Mouse (Mus musculus): ENCODE measurements around the gene A730046J19Rik. TPM values are rescaled to one million over a fixed set of nuclear protein-coding genes. Genes with fewer than 3 reads are reported as not detected.

A730046J19Rik gene
- polyA plus RNA-seq (2014; fragmentation: Nextera tagmentation; extraction: Ambion mirVana), result 3.1 and 4.8 TPM in 2 replicates

DNA sequence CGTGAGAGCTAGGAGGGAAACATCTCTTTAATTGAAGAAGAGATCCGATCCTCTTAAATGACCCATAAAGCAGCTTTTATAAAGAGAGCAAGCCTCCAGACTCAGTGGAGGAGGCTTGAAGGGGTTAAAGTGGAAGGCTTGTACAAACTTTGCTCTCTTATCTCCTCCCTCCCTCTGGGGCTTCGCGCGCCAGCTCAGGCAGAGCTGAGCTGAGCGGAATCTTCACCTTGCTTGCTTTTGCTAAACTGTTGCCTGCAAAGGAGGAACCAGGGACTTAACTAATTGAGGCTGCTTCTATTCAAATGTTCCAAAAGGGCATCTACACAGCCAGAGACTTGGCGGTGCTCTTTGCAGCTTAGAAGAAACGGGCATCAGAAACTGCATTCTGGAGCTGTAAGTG lies at the start of gene A730046J19Rik:
Gene A730046J19Rik, plus strand, starts transcription at position 173 of the 400 bp plus-strand sequence.
- Histone ChIP-seq H3K27ac (ENCODE audit: low read depth, low read length) (no peak within 1 kb of the TSS), H3K9ac (ENCODE audit: low read length) (0 out of 2 replicates have a peak within 1 kb of the TSS, but pooled peaks have one; percentile 4), H3K36me3 (ENCODE audit: control insufficient read depth, insufficient read depth, low read length) (no peaks in the 10 kb centered on the region), H3K4me2 (ENCODE audit: low read depth) (no peak within 1 kb of the TSS), H3K9me3 (ENCODE audit: control insufficient read depth, low read length) (no peaks in the 10 kb centered on the region), H3K27me3 (ENCODE audit: control insufficient read depth, insufficient read depth, low read length) (no peaks in the 10 kb centered on the region; the same call in 1 of the 2 replicates), H3K4me3 (ENCODE audit: low read depth, low read length) (no peak within 1 kb of the TSS), H3K4me1 (ENCODE audit: control insufficient read depth, insufficient read depth, low read length) (no peaks in the 10 kb centered on the region)
- ATAC-seq (ENCODE audit: insufficient read depth, low FRiP score, low TSS enrichment), result no peak
- WGBS, result 22% methylated on average over 8 of the region's 8 CpGs
- DNase-seq (ENCODE audit: low spot score), result no peak

DNA sequence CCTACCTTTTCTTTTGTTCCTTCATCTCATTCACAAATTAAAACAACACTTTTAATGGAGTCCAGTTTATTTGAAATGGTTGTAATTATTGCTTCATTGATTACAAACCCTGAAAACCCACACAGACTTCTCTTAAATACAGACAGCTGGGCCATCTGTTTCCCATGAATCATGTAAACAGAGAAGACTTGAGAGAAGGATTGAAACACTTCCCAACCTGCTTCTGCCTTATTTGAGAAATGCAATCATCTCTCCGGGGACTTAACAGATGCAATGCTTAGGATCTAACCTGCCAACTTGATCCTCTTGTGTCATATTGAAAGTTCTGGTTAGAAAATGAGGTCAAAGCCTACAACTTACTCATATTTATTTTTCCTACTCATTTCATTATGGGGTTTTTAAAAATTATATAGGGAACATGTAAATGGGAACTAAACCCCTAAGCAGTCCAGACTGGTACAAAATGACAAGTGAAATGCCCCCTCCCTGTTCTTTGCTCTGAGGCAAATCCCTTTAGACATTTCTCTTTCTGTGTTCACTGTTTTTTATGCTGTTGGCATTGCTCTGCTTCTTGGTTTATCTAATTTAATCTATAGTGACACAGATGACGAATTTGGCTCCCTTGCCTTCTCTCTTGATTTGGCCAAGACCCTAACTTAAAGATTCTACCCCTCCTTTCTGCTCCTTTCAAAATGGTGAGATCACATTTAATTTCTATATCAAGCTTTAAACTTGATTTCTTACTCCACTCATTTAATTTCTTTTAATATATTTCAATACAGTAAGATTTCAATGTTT lies 48.7 kb upstream of the A730046J19Rik start:
- no peak overlapping the region for H3K27ac ChIP-seq (ENCODE audit: low read depth, low read length)
- no peak overlapping the region for H3K4me2 ChIP-seq (ENCODE audit: low read depth)
- no peaks in the 10 kb centered on the region for H3K36me3 ChIP-seq (ENCODE audit: control insufficient read depth, insufficient read depth, low read length)
- no peak overlapping the region for H3K9ac ChIP-seq (ENCODE audit: low read length)
- no peaks in the 10 kb centered on the region for H3K4me1 ChIP-seq (ENCODE audit: control insufficient read depth, insufficient read depth, low read length)
- 68% methylated on average over 2 of the region's 2 CpGs for WGBS
- ATAC-seq (ENCODE audit: insufficient read depth, low FRiP score, low TSS enrichment), result no peak
- no peaks in the 10 kb centered on the region for H3K9me3 ChIP-seq (ENCODE audit: control insufficient read depth, low read length)
- DNase-seq (ENCODE audit: low spot score), result no peak
- no peaks in the 10 kb centered on the region for H3K27me3 ChIP-seq (ENCODE audit: control insufficient read depth, insufficient read depth, low read length)
- no peak overlapping the region for H3K4me3 ChIP-seq (ENCODE audit: low read depth, low read length)

DNA sequence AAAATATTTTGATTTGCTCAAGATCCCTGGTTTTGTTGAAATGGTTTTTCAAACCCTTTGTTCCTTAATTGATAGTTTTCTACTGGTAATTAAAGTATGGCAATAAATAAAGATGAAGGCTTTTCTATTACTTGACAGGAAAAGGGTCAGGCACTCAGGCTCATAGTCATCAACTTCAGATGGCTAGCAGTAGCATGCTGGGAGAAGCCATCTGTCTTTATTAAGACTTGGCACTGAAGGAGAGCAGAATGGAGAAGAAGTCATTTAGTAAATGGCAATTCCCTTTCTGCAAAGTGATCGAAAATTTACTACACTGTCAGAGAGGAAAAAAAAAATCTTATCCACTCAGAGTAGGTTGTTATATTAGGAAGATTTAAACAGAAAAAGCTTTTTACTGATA lies 17.2 kb upstream of the A730046J19Rik start:
- Histone ChIP-seq H3K9ac (ENCODE audit: low read length) (no peak overlapping the region), H3K4me2 (ENCODE audit: low read depth) (no peak overlapping the region), H3K36me3 (ENCODE audit: control insufficient read depth, insufficient read depth, low read length) (no peaks in the 10 kb centered on the region), H3K9me3 (ENCODE audit: control insufficient read depth, low read length) (no peaks in the 10 kb centered on the region), H3K4me3 (ENCODE audit: low read depth, low read length) (no peak overlapping the region), H3K27ac (ENCODE audit: low read depth, low read length) (no peak overlapping the region), H3K27me3 (ENCODE audit: control insufficient read depth, insufficient read depth, low read length) (no peaks in the 10 kb centered on the region), H3K4me1 (ENCODE audit: control insufficient read depth, insufficient read depth, low read length) (no peaks in the 10 kb centered on the region)
- DNase-seq (ENCODE audit: low spot score) (no peak), ATAC-seq (ENCODE audit: insufficient read depth, low FRiP score, low TSS enrichment) (no peak)
- WGBS, result 39% methylated on average over 1 of the region's 1 CpGs

DNA sequence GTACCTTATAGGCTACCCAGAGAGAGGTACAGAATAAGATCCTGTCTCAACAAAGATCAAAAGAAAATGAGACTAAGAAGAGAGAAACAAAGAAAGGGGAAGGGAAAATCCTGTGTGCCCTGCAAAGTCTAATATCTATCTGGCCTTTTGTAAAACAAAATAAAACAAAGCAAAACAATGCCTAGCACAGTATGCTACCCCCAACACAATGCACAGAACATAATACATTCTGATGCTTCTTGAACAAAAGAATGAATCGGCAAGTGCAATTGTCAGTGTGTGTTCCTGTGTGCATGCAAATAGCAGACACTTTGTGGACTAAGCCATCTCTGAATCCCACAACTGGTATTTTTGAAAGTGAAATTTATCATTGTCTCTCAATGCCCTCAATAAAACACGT lies 3.5 kb upstream of the A730046J19Rik start:
- Histone ChIP-seq H3K36me3 (ENCODE audit: control insufficient read depth, insufficient read depth, low read length) (no peaks in the 10 kb centered on the region), H3K4me2 (ENCODE audit: low read depth) (no peak overlapping the region), H3K27ac (ENCODE audit: low read depth, low read length) (no peak overlapping the region), H3K4me1 (ENCODE audit: control insufficient read depth, insufficient read depth, low read length) (no peaks in the 10 kb centered on the region), H3K9me3 (ENCODE audit: control insufficient read depth, low read length) (no peaks in the 10 kb centered on the region), H3K4me3 (ENCODE audit: low read depth, low read length) (no peak overlapping the region), H3K9ac (ENCODE audit: low read length) (no peak overlapping the region), H3K27me3 (ENCODE audit: control insufficient read depth, insufficient read depth, low read length) (no peaks in the 10 kb centered on the region; the same call in 1 of the 2 replicates)
- WGBS, result 63% methylated on average over 2 of the region's 2 CpGs
- ATAC-seq (ENCODE audit: insufficient read depth, low FRiP score, low TSS enrichment) (no peak), DNase-seq (ENCODE audit: low spot score) (no peak)

DNA sequence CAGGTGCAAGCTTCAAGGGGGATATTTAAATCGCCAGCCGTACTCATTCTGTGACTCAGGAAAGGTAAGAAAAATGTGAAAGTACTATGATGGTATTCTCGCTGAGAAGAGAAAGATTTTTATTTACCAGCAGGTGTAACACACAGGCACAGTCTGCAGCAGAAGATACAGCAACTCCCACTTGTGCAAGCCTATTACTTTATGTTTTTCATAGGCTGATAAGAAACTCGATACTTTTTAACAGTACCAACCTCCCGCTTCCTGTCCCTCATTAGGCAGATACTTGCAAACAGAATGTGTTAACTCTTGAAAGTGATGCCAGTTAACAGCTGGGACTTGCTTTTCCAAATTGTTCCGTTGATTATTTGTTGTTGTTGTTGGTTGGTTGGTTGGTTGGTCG lies 616 bp downstream of the A730046J19Rik start:
- Histone ChIP-seq H3K4me3 (ENCODE audit: low read depth, low read length) (no peak overlapping the region), H3K4me2 (ENCODE audit: low read depth) (no peak overlapping the region), H3K9me3 (ENCODE audit: control insufficient read depth, low read length) (no peaks in the 10 kb centered on the region), H3K9ac (ENCODE audit: low read length) (no peak overlapping the region), H3K4me1 (ENCODE audit: control insufficient read depth, insufficient read depth, low read length) (no peaks in the 10 kb centered on the region), H3K27ac (ENCODE audit: low read depth, low read length) (no peak overlapping the region), H3K27me3 (ENCODE audit: control insufficient read depth, insufficient read depth, low read length) (no peaks in the 10 kb centered on the region; the same call in 1 of the 2 replicates), H3K36me3 (ENCODE audit: control insufficient read depth, insufficient read depth, low read length) (no peaks in the 10 kb centered on the region)
- DNase-seq (ENCODE audit: low spot score) (no peak), ATAC-seq (ENCODE audit: insufficient read depth, low FRiP score, low TSS enrichment) (no peak)
- WGBS, result 42% methylated on average over 7 of the region's 7 CpGs

DNA sequence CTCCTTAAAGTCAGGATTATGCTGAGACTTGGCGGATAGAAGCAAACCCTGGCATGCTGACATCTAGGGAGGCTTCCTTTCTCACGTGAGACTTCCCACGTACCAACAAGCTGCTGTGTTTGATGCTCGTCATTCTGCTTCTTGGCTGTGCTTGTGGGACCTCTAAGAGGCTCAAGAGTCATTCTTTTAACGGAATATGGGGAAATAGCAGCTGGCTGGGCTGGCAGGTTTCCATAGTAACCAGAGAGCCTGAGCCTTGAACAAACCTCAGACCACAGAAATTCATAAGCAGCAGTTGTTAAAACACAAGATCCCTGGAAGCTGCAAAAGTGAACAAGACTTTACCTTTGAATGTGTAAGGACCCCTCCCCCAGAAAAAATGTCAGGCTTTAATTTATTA lies 9.4 kb downstream of the A730046J19Rik start:
- no peak for DNase-seq (ENCODE audit: low spot score)
- no peak overlapping the region for H3K27ac ChIP-seq (ENCODE audit: low read depth, low read length)
- H3K36me3 ChIP-seq (ENCODE audit: control insufficient read depth, insufficient read depth, low read length), result no peaks in the 10 kb centered on the region
- no peaks in the 10 kb centered on the region for H3K9me3 ChIP-seq (ENCODE audit: control insufficient read depth, low read length)
- no peak overlapping the region for H3K4me3 ChIP-seq (ENCODE audit: low read depth, low read length)
- no peaks in the 10 kb centered on the region for H3K4me1 ChIP-seq (ENCODE audit: control insufficient read depth, insufficient read depth, low read length)
- H3K4me2 ChIP-seq (ENCODE audit: low read depth), result no peak overlapping the region
- H3K9ac ChIP-seq (ENCODE audit: low read length), result no peak overlapping the region
- no peaks in the 10 kb centered on the region for H3K27me3 ChIP-seq (ENCODE audit: control insufficient read depth, insufficient read depth, low read length)
- no peak for ATAC-seq (ENCODE audit: insufficient read depth, low FRiP score, low TSS enrichment)
- 60% methylated on average over 5 of the region's 5 CpGs for WGBS

Other genes starting within 250 kb of the A730046J19Rik start
- gene Dcx, start 220.4 kb upstream of the A730046J19Rik start, polyA plus RNA-seq (2014; fragmentation: Nextera tagmentation; extraction: Ambion mirVana), result 160 and 182 TPM in 2 replicates
- gene Alg13, start 164.1 kb downstream of the A730046J19Rik start, polyA plus RNA-seq (2014; fragmentation: Nextera tagmentation; extraction: Ambion mirVana), result 26.2 and 28.0 TPM in 2 replicates

All from neural tube, embryonic 11.5 days (tissue).